Comparison of ENCODE assay signal across 21 mouse cellular contexts in genomic region chr10:21361871-21362270, GRCm38 (mm10). TPM values are rescaled to one million over a fixed set of nuclear protein-coding genes. Genes with fewer than 3 reads are reported as not detected.
"Had no signal": no experiment of that assay in that cellular context is flagged by ENCODE, and none has a peak within 500 bp of the region (broad histone marks: within the 10 kb centered on the region; RNA-seq: fewer than 3 reads in every experiment).

No protein-coding gene starts in this region.

- DNase-seq: kidney, postnatal 25 days; layer of hippocampus, adult 9-11 months; liver, postnatal 0 days; lung, embryonic 14.5 days; right cerebral cortex, adult 18-20 months; right cerebral cortex, postnatal 14 days; right cerebral cortex, postnatal 4 days; spleen, adult 18-20 months; thymus, adult 18-20 months; thymus, postnatal 36 days had no signal

- H3K4me3 ChIP-seq: layer of hippocampus, adult 2 months; limb, embryonic 12.5 days; limb, embryonic 15.5 days; midbrain, embryonic 12.5 days; midbrain, embryonic 15.5 days; neural tube, embryonic 12.5 days; neural tube, embryonic 15.5 days had no signal

- H3K27ac ChIP-seq: kidney, postnatal 0 days; layer of hippocampus, adult 2 months; limb, embryonic 12.5 days; limb, embryonic 15.5 days; liver, embryonic 14.5 days; macrophage; midbrain, embryonic 12.5 days; midbrain, embryonic 15.5 days; neural tube, embryonic 12.5 days; neural tube, embryonic 15.5 days had no signal

RNA-seq across cellular contexts. Expression of gene Aldh8a1, which starts 15.2 kb away (rescaled TPM):
- total RNA-seq: left cerebral cortex, postnatal 10 days had no signal
